Mouse (Mus musculus): ENCODE data around the gene St5. TPM values are rescaled to one million over a fixed set of nuclear protein-coding genes. Genes with fewer than 3 reads are reported as not detected.

St5 gene
- polyA plus RNA-seq, 1 experiment from 2014 or later = 40.3 TPM

GRCm38 (mm10) chr7:109563775-109564362, 139.5 kb downstream of the St5 start:
- Histone ChIP-seq H3K4me2 (ENCODE audit: low read length) (no peak overlapping the region), H3K4me1 (replicated peaks; ENCODE audit: insufficient read depth, low read length) (peaks cover 27% of the 10 kb centered on the region), H3K36me3 (ENCODE audit: insufficient read depth, low read length) (peaks cover 5% of the 10 kb centered on the region; the same call in 1 of the 2 replicates), H3K9me3 (replicated peaks; ENCODE audit: low read length) (no peaks in the 10 kb centered on the region), H3K27ac (peak overlapping the region; percentile 0; the same call in 1 of the 2 replicates), H3K27me3 (ENCODE audit: insufficient read depth, low read length) (no peaks in the 10 kb centered on the region), H3K9ac (ENCODE audit: low read depth, low read length) (no peak overlapping the region), H3K4me3 (replicated peaks; ENCODE audit: low read depth, low read length) (no peak overlapping the region)
- TF ChIP-seq CTCF (IDR thresholded peaks at IDR 0.05; ENCODE audit: low read depth) = no peak
- DNase-seq (ENCODE audit: low spot score) = no peak
- ATAC-seq (replicated peaks; ENCODE audit: low FRiP score, low read depth) = no peak
- WGBS = 47% methylated on average over 4 of the region's 4 CpGs

GRCm38 (mm10) chr7:109562676-109563075, 140.7 kb downstream of the St5 start:
- Histone ChIP-seq H3K9ac (ENCODE audit: low read depth, low read length) (peak overlapping the region; percentile 31; the same call in 1 of the 2 replicates), H3K27me3 (ENCODE audit: insufficient read depth, low read length) (no peaks in the 10 kb centered on the region), H3K4me2 (ENCODE audit: low read length) (no peak overlapping the region), H3K4me1 (replicated peaks; ENCODE audit: insufficient read depth, low read length) (peaks cover 27% of the 10 kb centered on the region), H3K9me3 (replicated peaks; ENCODE audit: low read length) (no peaks in the 10 kb centered on the region), H3K4me3 (replicated peaks; ENCODE audit: low read depth, low read length) (no peak overlapping the region), H3K27ac (peak overlapping the region; percentile 54; the same call in 1 of the 2 replicates), H3K36me3 (ENCODE audit: insufficient read depth, low read length) (no peaks in the 10 kb centered on the region)
- 0 out of 2 replicates have a peak, but pooled peaks have one; percentile 12 for ATAC-seq (replicated peaks; ENCODE audit: low FRiP score, low read depth)
- no peak for DNase-seq (ENCODE audit: low spot score)
- TF ChIP-seq CTCF (IDR thresholded peaks at IDR 0.05; ENCODE audit: low read depth) = no peak
- 28% methylated on average over 5 of the region's 5 CpGs for WGBS

- Histone ChIP-seq H3K4me2 (ENCODE audit: low read length) (0 out of 2 replicates have a peak overlapping the region, but pooled peaks have one; percentile 21), H3K4me3 (replicated peaks; ENCODE audit: low read depth, low read length) (no peak overlapping the region), H3K9ac (ENCODE audit: low read depth, low read length) (peak overlapping the region; percentile 31; the same call in 1 of the 2 replicates), H3K27me3 (ENCODE audit: insufficient read depth, low read length) (no peaks in the 10 kb centered on the region), H3K27ac (peak overlapping the region; percentile 54; the same call in 1 of the 2 replicates), H3K9me3 (replicated peaks; ENCODE audit: low read length) (no peaks in the 10 kb centered on the region), H3K4me1 (replicated peaks; ENCODE audit: insufficient read depth, low read length) (peaks cover 27% of the 10 kb centered on the region), H3K36me3 (ENCODE audit: insufficient read depth, low read length) (no peaks in the 10 kb centered on the region)
- WGBS = 17% methylated on average over 4 of the region's 4 CpGs
- DNase-seq (ENCODE audit: low spot score) (no peak), ATAC-seq (replicated peaks; ENCODE audit: low FRiP score, low read depth) (no peak)
- no peak for TF ChIP-seq CTCF (IDR thresholded peaks at IDR 0.05; ENCODE audit: low read depth)
These were observed 141.2 kb downstream of the St5 start for GRCm38 (mm10) chr7:109562154-109562599.

GRCm38 (mm10) chr7:109561466-109562153, 141.8 kb downstream of the St5 start:
- DNase-seq (ENCODE audit: low spot score) (no peak), ATAC-seq (replicated peaks; ENCODE audit: low FRiP score, low read depth) (no peak)
- Histone ChIP-seq H3K4me2 (ENCODE audit: low read length) (no peak overlapping the region), H3K27me3 (ENCODE audit: insufficient read depth, low read length) (no peaks in the 10 kb centered on the region), H3K9ac (ENCODE audit: low read depth, low read length) (no peak overlapping the region), H3K36me3 (ENCODE audit: insufficient read depth, low read length) (peaks cover 5% of the 10 kb centered on the region; the same call in 1 of the 2 replicates), H3K4me3 (replicated peaks; ENCODE audit: low read depth, low read length) (no peak overlapping the region), H3K27ac (no peak overlapping the region), H3K9me3 (replicated peaks; ENCODE audit: low read length) (no peaks in the 10 kb centered on the region), H3K4me1 (replicated peaks; ENCODE audit: insufficient read depth, low read length) (peaks cover 27% of the 10 kb centered on the region)
- no peak for TF ChIP-seq CTCF (IDR thresholded peaks at IDR 0.05; ENCODE audit: low read depth)
- WGBS = 38% methylated on average over 8 of the region's 8 CpGs

GRCm38 (mm10) chr7:109559536-109559935, 143.9 kb downstream of the St5 start:
- WGBS = 44% methylated on average over 6 of the region's 6 CpGs
- H3K36me3 ChIP-seq (ENCODE audit: insufficient read depth, low read length) = peaks cover 5% of the 10 kb centered on the region; the same call in 1 of the 2 replicates
- no peak for DNase-seq (ENCODE audit: low spot score)
- H3K4me2 ChIP-seq (ENCODE audit: low read length) = no peak overlapping the region
- TF ChIP-seq CTCF (IDR thresholded peaks at IDR 0.05; ENCODE audit: low read depth) = no peak
- H3K4me1 ChIP-seq (replicated peaks; ENCODE audit: insufficient read depth, low read length) = peaks cover 27% of the 10 kb centered on the region
- no peak overlapping the region for H3K27ac ChIP-seq
- no peaks in the 10 kb centered on the region for H3K27me3 ChIP-seq (ENCODE audit: insufficient read depth, low read length)
- no peak for ATAC-seq (replicated peaks; ENCODE audit: low FRiP score, low read depth)
- no peak overlapping the region for H3K4me3 ChIP-seq (replicated peaks; ENCODE audit: low read depth, low read length)
- H3K9ac ChIP-seq (ENCODE audit: low read depth, low read length) = no peak overlapping the region
- no peaks in the 10 kb centered on the region for H3K9me3 ChIP-seq (replicated peaks; ENCODE audit: low read length)

- no peak for DNase-seq (ENCODE audit: low spot score)
- Histone ChIP-seq H3K9ac (ENCODE audit: low read depth, low read length) (no peak overlapping the region), H3K4me3 (replicated peaks; ENCODE audit: low read depth, low read length) (no peak overlapping the region), H3K4me2 (ENCODE audit: low read length) (no peak overlapping the region), H3K4me1 (replicated peaks; ENCODE audit: insufficient read depth, low read length) (no peaks in the 10 kb centered on the region), H3K27ac (no peak overlapping the region), H3K9me3 (replicated peaks; ENCODE audit: low read length) (no peaks in the 10 kb centered on the region), H3K36me3 (ENCODE audit: insufficient read depth, low read length) (peaks cover 28% of the 10 kb centered on the region; the same call in 1 of the 2 replicates), H3K27me3 (ENCODE audit: insufficient read depth, low read length) (no peaks in the 10 kb centered on the region)
- no peak for TF ChIP-seq CTCF (IDR thresholded peaks at IDR 0.05; ENCODE audit: low read depth)
- ATAC-seq (replicated peaks; ENCODE audit: low FRiP score, low read depth) = no peak
- 87% methylated on average over 5 of the region's 5 CpGs for WGBS
These were observed 156.7 kb downstream of the St5 start for GRCm38 (mm10) chr7:109546726-109547125.

Data from kidney, postnatal 0 days (tissue).